Mouse (Mus musculus) right cerebral cortex, postnatal 4 days (tissue): Measurements from ENCODE around the gene Acot1.

Source experiments
- DNase-seq: peaks from one replicate; pipeline ENCODE4 v3.0.0-alpha.2; 2022

Gene Acot1

DNA sequence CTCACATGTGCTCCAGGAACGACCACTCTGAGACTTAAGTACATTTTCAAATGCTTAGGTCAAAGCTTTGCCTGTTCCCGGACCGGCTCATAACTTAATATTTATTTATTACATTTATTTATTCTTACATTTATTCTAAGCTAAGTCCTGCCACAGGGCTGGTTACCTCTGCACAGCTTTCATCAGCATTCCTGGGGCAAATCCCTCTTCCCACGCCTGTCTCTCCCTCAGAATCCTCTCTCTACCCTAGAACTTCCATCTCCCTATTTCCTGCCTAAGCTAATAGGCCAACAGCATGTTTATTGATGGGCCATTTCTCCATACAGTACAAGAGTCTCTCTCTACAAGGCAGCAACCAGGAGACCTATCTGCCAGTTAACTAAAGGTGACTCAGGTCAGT is 58.5 kb downstream of the Acot1 start:
- no peak for DNase-seq
